Mouse (Mus musculus) liver, embryonic 16.5 days (tissue): ENCODE measurements at regions not wholly inside any gene's neighbourhood (a gene's known extent, or its start where the extent isn't known, plus 50 kb on each side); places are given as distances from the start of the nearest gene placed in this dataset.

Source experiments
- ATAC-seq: fragments of 200-750 bp; cut with Nextera tagmentation; 2 replicates; pipeline ENCODE4 v1.8.0; 2017; ENCODE audit warnings: low read depth, mild to moderate bottlenecking, moderate number of reproducible peaks, moderate library complexity
- H3K27ac ChIP-seq: fragments of 300-500 bp; sonication (generic); 2 replicates; pipeline ENCODE4 v1.5.1; 2014; ENCODE audit warnings: mild to moderate bottlenecking, low read length
- H3K27me3 ChIP-seq: fragments of 300-500 bp; sonication (generic); 2 replicates; pipeline ENCODE4 v1.6.1; 2014; ENCODE audit warnings: low read depth, low read length, mixed read lengths; ENCODE audit not compliant: control insufficient read depth, insufficient read depth
- H3K36me3 ChIP-seq: fragments of 300-500 bp; sonication (generic); 2 replicates; pipeline ENCODE4 v1.6.1; 2014; ENCODE audit warnings: mild to moderate bottlenecking; ENCODE audit not compliant: control insufficient read depth, insufficient read depth
- H3K4me1 ChIP-seq: fragments of 300-500 bp; sonication (generic); 2 replicates; pipeline ENCODE4 v1.6.1; 2014; ENCODE audit warnings: low read depth, low read length, mixed read lengths; ENCODE audit not compliant: control insufficient read depth
- H3K4me2 ChIP-seq: fragments of 300-500 bp; sonication (generic); 2 replicates; pipeline ENCODE4 v1.6.1; 2014; ENCODE audit warnings: low read depth, low read length, mixed read lengths
- H3K4me3 ChIP-seq: fragments of 300-500 bp; sonication (generic); 2 replicates; pipeline ENCODE4 v1.5.1; 2014; ENCODE audit warnings: low read depth, mild to moderate bottlenecking, low read length
- H3K9ac ChIP-seq: fragments of 300-500 bp; sonication (generic); 2 replicates; pipeline ENCODE4 v1.6.1; 2014; ENCODE audit warnings: low read depth, low read length
- H3K9me3 ChIP-seq: fragments of 300-500 bp; sonication (generic); replicated peaks from 2 replicates; pipeline ENCODE4 v1.6.1; 2016; ENCODE audit warnings: low read length; ENCODE audit not compliant: control insufficient read depth
- WGBS: fragments of 180-500 bp; shearing (Covaris S2); extraction: QIAGEN DNeasy Blood & Tissue Kit; methylation state at CpG from one replicate; pipeline ENCODE4 v1.1.7; 2014; ENCODE audit not compliant: insufficient replicate concordance; 5-methylcytosine and 5-hydroxymethylcytosine counted together

- no peak for ATAC-seq
- Histone ChIP-seq H3K4me2 (no peak overlapping the region), H3K9ac (no peak overlapping the region), H3K27ac (no peak overlapping the region), H3K4me3 (no peak overlapping the region), H3K27me3 (no peaks in the 10 kb centered on the region), H3K9me3 (no peaks in the 10 kb centered on the region), H3K4me1 (no peaks in the 10 kb centered on the region), H3K36me3 (no peaks in the 10 kb centered on the region)
- WGBS, result 33% methylated on average over 2 of the region's 2 CpGs
These were observed 53.5 kb downstream of the Cd209f start for GRCm38 (mm10) chr8:4052150-4052549.

GRCm38 (mm10) chr8:4013402-4014184 is 59.0 kb upstream of the Cd209c start:
- ATAC-seq, result peak; percentile 21; the same call in 1 of the 2 replicates
- Histone ChIP-seq H3K9ac (no peak overlapping the region), H3K27ac (no peak overlapping the region), H3K27me3 (no peaks in the 10 kb centered on the region), H3K36me3 (no peaks in the 10 kb centered on the region), H3K4me1 (no peaks in the 10 kb centered on the region), H3K4me3 (no peak overlapping the region), H3K9me3 (no peaks in the 10 kb centered on the region), H3K4me2 (no peak overlapping the region)
- 42% methylated on average over 1 of the region's 1 CpGs for WGBS
